Mouse (Mus musculus) hematopoietic stem cell, adult 5-6 weeks (primary cell): ENCODE data around the gene Myoz1. TPM values are rescaled to one million over a fixed set of nuclear protein-coding genes. Genes with fewer than 3 reads are reported as not detected.

Experiments used
- ATAC-seq, 2 experiments: fragments of 125-278 bp in 1 of 2; replicated peaks in 1 of 2; 2 replicates each; pipeline ENCODE4 v1.8.0; 2016 to 2017; ENCODE audit warnings: inconsistent platforms in 2 of 2, mild to moderate bottlenecking in 2 of 2, moderate number of reproducible peaks in 2 of 2, low read depth in 1 of 2, moderate TSS enrichment in 1 of 2; ENCODE audit not compliant: low FRiP score in 2 of 2, poor library complexity in 2 of 2, severe bottlenecking in 2 of 2, insufficient read depth in 1 of 2, low TSS enrichment in 1 of 2
- total RNA-seq: library from RNA; stranded (forward); fragments of 172-1452, 232-1000 nt; gene quantifications from 2 replicates; pipeline ENCODE4 v1.2.3, GENCODE M21; 2017

The Myoz1 gene
- total RNA-seq, 1 experiment from 2014 or later = not detected

- ATAC-seq = no peak
Observed at GRCm38 (mm10) chr14:20619131-20619530, 37.2 kb downstream of the Myoz1 start.

- peak; percentile 76 for ATAC-seq
Observed at GRCm38 (mm10) chr14:20618211-20618610, 38.1 kb downstream of the Myoz1 start.

GRCm38 (mm10) chr14:20616421-20616820, 39.9 kb downstream of the Myoz1 start:
- no peak for ATAC-seq

- ATAC-seq = no peak
Observed at GRCm38 (mm10) chr14:20615075-20615474, 41.3 kb downstream of the Myoz1 start.

GRCm38 (mm10) chr14:20612820-20613219, 43.5 kb downstream of the Myoz1 start:
- no peak for ATAC-seq

GRCm38 (mm10) chr14:20610146-20610545, 46.2 kb downstream of the Myoz1 start:
- no peak for ATAC-seq

GRCm38 (mm10) chr14:20609519-20609918, 46.8 kb downstream of the Myoz1 start:
- ATAC-seq = no peak

- ATAC-seq = no peak
Observed at GRCm38 (mm10) chr14:20607396-20608126, 48.8 kb downstream of the Myoz1 start.

- ATAC-seq = no peak
Observed at GRCm38 (mm10) chr14:20601287-20601686, 55.1 kb downstream of the Myoz1 start.

- ATAC-seq = no peak
Observed at GRCm38 (mm10) chr14:20600203-20600602, 56.1 kb downstream of the Myoz1 start.

- no peak; a peak in 1 of 4 replicates for ATAC-seq
Observed at GRCm38 (mm10) chr14:20599542-20599941, 56.8 kb downstream of the Myoz1 start.

Other genes with a start within 250 kb of the Myoz1 start
- 1.0 TPM in 1 of 2 replicates, not detected in the other for gene Cfap70, start 204.3 kb downstream of the Myoz1 start, total RNA-seq
- 70.9 and 80.2 TPM in 2 replicates for gene Anxa7, start 176.4 kb downstream of the Myoz1 start, total RNA-seq
- 1.4 TPM in 1 of 2 replicates, not detected in the other for gene Mss51, start 159.6 kb downstream of the Myoz1 start, total RNA-seq
- 66.5 and 74.9 TPM in 2 replicates for gene Ppp3cb, start 110.0 kb downstream of the Myoz1 start, total RNA-seq
- gene Usp54, start 15.5 kb downstream of the Myoz1 start, total RNA-seq = 14.3 and 15.0 TPM in 2 replicates
- gene Synpo2l, start 11.8 kb upstream of the Myoz1 start, total RNA-seq = 0.06 TPM in 1 of 2 replicates, not detected in the other
- 100 and 107 TPM in 2 replicates for gene Sec24c, start 17.8 kb upstream of the Myoz1 start, total RNA-seq
- gene Fut11, start 38.4 kb upstream of the Myoz1 start, total RNA-seq = 4.5 and 7.1 TPM in 2 replicates
- gene Chchd1, start 46.5 kb upstream of the Myoz1 start, total RNA-seq = 48.1 and 79.0 TPM in 2 replicates
- gene Zswim8, start 51.0 kb upstream of the Myoz1 start, total RNA-seq = 29.6 and 35.7 TPM in 2 replicates
- 7.5 and 8.4 TPM in 2 replicates for gene Ndst2, start 78.0 kb upstream of the Myoz1 start, total RNA-seq
- gene Camk2g, start 137.5 kb upstream of the Myoz1 start, total RNA-seq = 99.3 and 101 TPM in 2 replicates
- 2.3 and 2.4 TPM in 2 replicates for gene Plau, start 180.1 kb upstream of the Myoz1 start, total RNA-seq